Mouse (Mus musculus) embryonic fibroblast, embryonic 13.5 days (primary cell): ENCODE measurements around the gene Gm45521.

Experiments
- CTCF ChIP-seq: IDR thresholded peaks from 2 replicates; pipeline ENCODE4 v1.5.1; 2011; ENCODE audit warnings: mild to moderate bottlenecking, control low read depth, low read length, moderate library complexity, borderline replicate concordance; ENCODE audit not compliant: insufficient read depth
- POLR2A ChIP-seq: IDR thresholded peaks from 2 replicates; pipeline ENCODE4 v1.6.1; 2011; ENCODE audit warnings: low read depth, mild to moderate bottlenecking, control low read depth, low read length, moderate library complexity

DNA sequence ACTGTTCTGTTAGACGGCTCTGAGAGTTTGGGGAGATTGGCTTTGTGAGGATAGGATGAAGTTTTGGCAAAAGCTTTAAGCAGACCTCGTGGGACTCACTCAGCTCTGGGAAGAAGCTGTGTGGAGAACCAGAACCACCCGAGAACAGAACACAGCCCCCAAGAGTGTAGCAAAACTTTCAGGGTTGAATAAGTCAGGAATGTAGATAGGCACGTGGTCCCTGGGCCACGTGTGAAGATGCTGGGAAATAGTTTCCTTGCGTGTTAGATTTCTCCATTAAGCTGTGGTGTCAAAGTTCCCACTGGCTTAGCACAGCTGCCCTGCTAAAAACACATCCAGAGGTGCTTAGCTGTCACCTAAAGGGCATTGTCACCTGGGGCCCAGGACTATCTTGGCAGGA, 35.1 kb downstream of the Gm45521 start:
- TF ChIP-seq CTCF (no peak), POLR2A (no peak)
